Mouse (Mus musculus): ENCODE data around the gene 0610030E20Rik. TPM values are rescaled to one million over a fixed set of nuclear protein-coding genes. Genes with fewer than 3 reads are reported as not detected.

Gene 0610030E20Rik
- polyA plus RNA-seq (2015; fragmentation: Nextera tagmentation; extraction: Ambion mirVana), result 13.8 and 15.6 TPM in 2 replicates

DNA sequence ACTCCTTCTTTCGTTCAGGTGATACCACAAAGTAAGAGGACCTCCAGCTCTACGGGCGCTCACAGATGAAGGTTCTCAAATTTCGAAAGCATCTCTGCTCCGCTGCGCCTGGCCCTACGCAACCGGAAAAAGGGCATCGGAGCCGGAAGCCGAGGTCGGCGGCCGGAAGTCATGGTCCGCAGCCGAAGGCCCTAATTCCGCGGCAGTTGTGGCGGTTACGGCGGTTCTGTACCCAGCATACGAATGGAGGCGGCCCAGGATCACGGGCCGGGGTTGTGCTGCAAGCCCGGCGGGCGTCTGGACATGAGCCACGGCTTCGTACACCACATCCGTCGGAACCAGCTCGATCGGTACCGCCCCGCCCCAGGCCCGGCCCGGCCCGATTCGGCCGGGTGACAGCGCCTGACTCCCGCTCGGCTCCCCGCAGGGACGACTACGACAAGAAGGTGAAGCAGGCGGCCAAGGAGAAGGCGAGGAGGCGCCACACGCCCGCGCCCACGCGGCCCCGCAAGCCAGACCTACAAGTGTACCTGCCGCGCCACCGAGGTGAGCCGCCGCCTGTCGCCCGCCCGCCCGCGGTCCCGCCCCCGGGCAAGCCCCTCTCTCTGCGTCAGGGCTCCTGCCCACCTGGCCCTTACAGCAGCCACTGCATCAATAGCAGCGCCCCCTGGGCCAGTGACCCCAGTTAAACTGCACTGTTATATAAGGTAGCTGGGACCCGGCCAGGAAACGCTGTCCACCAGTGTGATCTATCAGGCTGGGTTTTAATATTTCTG lies at the start of gene 0610030E20Rik:
Gene 0610030E20Rik (plus strand): TSS at position 152 of the 776 bp plus-strand sequence.

GRCm38 (mm10) chr6:72345074-72345567 lies 2.0 kb upstream of the 0610030E20Rik start, which contains the start of gene Usp39:
Gene Usp39, minus strand, starts transcription at chr6:72345184.

GRCm38 (mm10) chr6:72355066-72355911 lies 8.2 kb downstream of the 0610030E20Rik start, which contains the start of gene Tmem150a:
Gene Tmem150a, plus strand, starts transcription at chr6:72355447.

GRCm38 (mm10) chr6:72366844-72367443 lies 19.8 kb downstream of the 0610030E20Rik start, which contains the start of gene Rnf181:
Gene Rnf181, minus strand, starts transcription at chr6:72366956.

DNA sequence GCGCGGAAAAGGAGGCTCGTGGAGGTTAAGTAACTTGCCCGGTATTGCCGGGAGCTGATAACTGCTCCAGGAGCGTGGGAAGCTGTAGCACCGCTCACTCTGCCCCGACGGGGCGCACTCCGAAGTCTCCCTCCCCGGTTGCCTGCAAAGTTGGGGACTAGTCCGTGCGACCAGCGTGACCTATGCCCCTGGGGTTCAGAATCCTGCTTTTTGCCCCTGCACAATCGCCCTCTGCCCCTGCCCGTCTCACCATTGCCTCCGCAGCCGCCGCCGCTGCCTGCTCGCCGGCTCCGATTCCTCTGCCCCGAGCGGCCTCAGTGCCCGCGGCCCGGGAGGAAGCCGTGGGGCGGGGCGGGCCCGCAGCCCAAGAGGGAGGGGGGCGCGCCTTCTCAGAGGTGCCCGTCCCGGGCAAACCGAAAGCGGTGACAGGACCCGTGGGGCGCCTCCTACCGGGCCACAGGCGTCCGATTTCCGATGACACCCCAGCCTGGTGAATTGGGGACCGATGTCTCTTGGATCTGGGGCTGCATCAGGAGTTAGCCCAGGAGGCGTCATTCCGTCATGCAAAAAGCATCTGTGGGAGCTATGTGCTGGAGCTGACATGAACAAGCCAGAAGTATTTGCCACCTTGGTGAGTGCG lies 33.1 kb downstream of the 0610030E20Rik start, which contains the start of gene Vamp5:
Gene Vamp5 (minus strand): TSS at position 338 of the 640 bp plus-strand sequence.

GRCm38 (mm10) chr6:72389941-72390771 lies 43.0 kb downstream of the 0610030E20Rik start, which contains the start of gene Vamp8:
Gene Vamp8, minus strand, starts transcription at chr6:72390703.

Other genes starting within 250 kb of the 0610030E20Rik start
- gene St3gal5, start 249.7 kb upstream of the 0610030E20Rik start, polyA plus RNA-seq (2015; fragmentation: Nextera tagmentation; extraction: Ambion mirVana), result 69.6 and 74.1 TPM in 2 replicates
- gene Atoh8, start 111.7 kb upstream of the 0610030E20Rik start, polyA plus RNA-seq (2015; fragmentation: Nextera tagmentation; extraction: Ambion mirVana), result 3.6 and 3.8 TPM in 2 replicates
- 0.20 and 0.27 TPM in 2 replicates for gene Sftpb, start 42.7 kb upstream of the 0610030E20Rik start, polyA plus RNA-seq (2015; fragmentation: Nextera tagmentation; extraction: Ambion mirVana)
- gene Usp39, start 2.1 kb upstream of the 0610030E20Rik start, polyA plus RNA-seq (2015; fragmentation: Nextera tagmentation; extraction: Ambion mirVana), result 31.2 and 32.1 TPM in 2 replicates
- gene Tmem150a, start 8.1 kb downstream of the 0610030E20Rik start, polyA plus RNA-seq (2015; fragmentation: Nextera tagmentation; extraction: Ambion mirVana), result 21.6 and 25.5 TPM in 2 replicates
- gene Rnf181, start 19.6 kb downstream of the 0610030E20Rik start, polyA plus RNA-seq (2015; fragmentation: Nextera tagmentation; extraction: Ambion mirVana), result 154 and 155 TPM in 2 replicates
- gene Vamp5, start 33.2 kb downstream of the 0610030E20Rik start, polyA plus RNA-seq (2015; fragmentation: Nextera tagmentation; extraction: Ambion mirVana), result 22.7 and 27.5 TPM in 2 replicates
- 29.8 and 33.5 TPM in 2 replicates for gene Vamp8, start 43.4 kb downstream of the 0610030E20Rik start, polyA plus RNA-seq (2015; fragmentation: Nextera tagmentation; extraction: Ambion mirVana)
- 13.2 and 15.4 TPM in 2 replicates for gene Ggcx, start 67.0 kb downstream of the 0610030E20Rik start, polyA plus RNA-seq (2015; fragmentation: Nextera tagmentation; extraction: Ambion mirVana)
- gene Mat2a, start 92.2 kb downstream of the 0610030E20Rik start, polyA plus RNA-seq (2015; fragmentation: Nextera tagmentation; extraction: Ambion mirVana), result 248 and 259 TPM in 2 replicates
- 0.24 and 0.62 TPM in 2 replicates for gene Sh2d6, start 174.4 kb downstream of the 0610030E20Rik start, polyA plus RNA-seq (2015; fragmentation: Nextera tagmentation; extraction: Ambion mirVana)
- gene Capg, start 197.1 kb downstream of the 0610030E20Rik start, polyA plus RNA-seq (2015; fragmentation: Nextera tagmentation; extraction: Ambion mirVana), result 19.4 and 21.5 TPM in 2 replicates